Mouse (Mus musculus): ENCODE data around the gene Hap1.

GRCm38 (mm10) chr11:100376005-100376404 lies 20.1 kb upstream of the Hap1 start:
- TF ChIP-seq CTCF (IDR thresholded peaks at IDR 0.05; ENCODE audit: control insufficient read depth, insufficient read depth, low read length) (no peak), POLR2A (IDR thresholded peaks at IDR 0.05; ENCODE audit: borderline replicate concordance, control insufficient read depth, low read depth, low read length) (no peak)

All from bone marrow, adult 2 months (tissue).